Mouse (Mus musculus) B cell, adult (primary cell): ENCODE results near the gene Bcap31. TPM values are rescaled to one million over a fixed set of nuclear protein-coding genes. Genes with fewer than 3 reads are reported as not detected.

Source experiments
- total RNA-seq: library from RNA; stranded (reverse); gene quantifications from 4 replicates; pipeline ENCODE4 v1.2.4, GENCODE M21; 2023; ENCODE audit not compliant: inconsistent age

Bcap31 gene
- total RNA-seq: 130 to 149 TPM (median 134 TPM) in 4 replicates

DNA sequence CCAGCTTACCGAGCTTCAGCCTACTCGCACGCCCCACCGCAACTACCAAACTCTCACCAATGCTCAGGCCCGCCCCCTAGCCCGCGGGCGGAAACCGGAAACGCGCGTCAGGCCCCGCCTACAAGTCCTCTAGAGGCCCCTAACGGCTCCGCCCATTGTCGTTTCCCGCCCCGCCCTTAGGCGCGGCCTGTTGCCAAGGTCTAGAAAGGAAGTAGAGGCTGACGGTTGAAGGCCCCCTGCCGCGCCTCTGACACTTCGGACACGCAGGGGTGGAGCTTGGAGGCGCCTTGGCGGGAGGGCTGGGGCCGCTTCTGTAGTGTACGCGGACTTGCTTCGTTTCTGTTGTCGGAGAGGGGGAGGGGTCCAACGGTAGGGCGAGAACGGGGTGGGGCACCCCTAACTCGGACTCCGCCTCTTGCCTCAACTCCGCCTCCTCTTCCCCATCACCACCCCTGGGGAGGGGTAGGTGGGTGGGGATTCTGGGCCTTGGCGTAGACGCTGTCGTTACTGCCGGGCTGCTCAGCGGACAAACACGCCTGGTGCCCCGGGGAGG is at the start of gene Bcap31, which contains the start of gene Abcd1:
Bcap31 (minus strand) TSS at position 67 of the 553 bp plus-strand sequence.
Abcd1 (plus strand) TSS at position 489 of the 553 bp plus-strand sequence.

DNA sequence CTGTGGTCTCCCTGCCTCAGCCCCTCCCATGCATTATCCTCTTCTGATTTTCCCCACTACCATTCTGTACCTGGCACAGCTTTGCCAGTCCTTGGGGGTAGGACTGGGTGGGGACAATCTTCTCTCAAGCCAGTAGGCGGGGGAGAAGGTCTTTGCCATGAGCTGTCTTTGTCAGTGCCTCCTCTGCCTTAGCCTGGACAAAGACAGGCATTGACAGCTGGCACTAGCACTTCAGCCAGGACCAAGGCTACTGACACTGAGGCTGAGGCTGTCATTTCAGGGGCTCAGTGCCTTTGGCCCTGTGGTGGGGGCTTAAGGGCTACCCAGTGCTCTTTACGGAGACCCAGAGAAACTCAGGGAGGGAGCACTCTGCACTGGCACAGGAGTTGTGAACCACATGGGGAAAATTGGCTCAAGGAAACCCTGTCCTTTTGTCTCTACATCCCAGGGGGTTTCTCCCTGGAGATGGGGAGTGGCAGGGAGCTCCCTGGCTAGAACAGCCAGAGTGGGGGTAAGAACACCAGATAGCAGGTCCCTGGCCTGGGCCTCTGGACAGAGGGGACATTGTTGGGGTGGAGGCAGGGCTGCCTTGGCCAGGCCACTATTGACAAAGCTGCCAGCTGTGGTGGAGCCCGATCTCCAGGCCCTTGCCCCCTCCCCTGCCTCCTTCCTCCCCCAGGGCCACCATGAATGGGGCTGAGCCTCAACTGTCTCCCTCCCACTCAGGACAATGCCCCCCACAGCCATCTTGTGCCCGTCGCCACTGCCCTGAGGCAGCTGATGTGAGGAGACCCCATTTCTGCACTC is 40.6 kb upstream of the Bcap31 start, which contains the start of gene Plxnb3:
Plxnb3 (plus strand) TSS at position 757 of the 807 bp plus-strand sequence.

DNA sequence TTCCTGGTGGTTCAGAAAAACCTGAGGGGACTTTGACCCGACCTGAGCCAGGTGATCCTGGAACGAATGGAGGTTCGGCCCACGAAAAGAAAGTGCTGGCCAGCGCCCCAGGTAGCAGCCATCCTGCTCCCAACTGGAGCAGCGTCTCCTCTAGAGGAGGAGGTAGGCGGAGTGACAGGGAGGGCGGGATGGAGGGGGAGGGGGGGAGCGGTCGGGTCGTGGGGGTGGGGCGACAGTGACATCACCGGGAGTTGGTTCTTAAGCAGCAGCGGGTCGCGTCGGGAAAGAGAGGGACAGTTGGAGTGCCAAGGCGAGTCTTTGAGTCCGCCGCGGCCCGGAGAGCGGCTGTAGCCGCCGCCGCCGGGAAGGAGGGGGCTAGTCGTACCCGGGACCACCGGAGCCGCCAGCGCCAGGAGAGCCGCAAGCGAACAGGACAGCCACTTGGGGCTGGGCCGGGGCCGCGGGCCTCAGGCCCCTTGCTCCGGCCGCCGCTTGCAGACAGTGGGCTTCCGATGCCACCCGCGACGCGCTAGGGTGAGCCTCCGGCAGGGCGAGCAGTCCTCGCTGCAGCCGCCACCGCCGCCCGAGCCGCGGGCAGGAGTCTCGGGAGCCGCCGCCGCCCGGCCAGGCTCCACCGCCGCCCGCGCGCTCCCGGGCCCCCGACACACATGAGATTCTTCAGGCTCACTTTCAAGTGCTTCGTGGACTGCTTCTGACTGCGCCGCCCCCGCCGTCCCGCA is 42.9 kb downstream of the Bcap31 start, which contains the start of gene Slc6a8:
Slc6a8 (plus strand) TSS at position 272 of the 740 bp plus-strand sequence.

DNA sequence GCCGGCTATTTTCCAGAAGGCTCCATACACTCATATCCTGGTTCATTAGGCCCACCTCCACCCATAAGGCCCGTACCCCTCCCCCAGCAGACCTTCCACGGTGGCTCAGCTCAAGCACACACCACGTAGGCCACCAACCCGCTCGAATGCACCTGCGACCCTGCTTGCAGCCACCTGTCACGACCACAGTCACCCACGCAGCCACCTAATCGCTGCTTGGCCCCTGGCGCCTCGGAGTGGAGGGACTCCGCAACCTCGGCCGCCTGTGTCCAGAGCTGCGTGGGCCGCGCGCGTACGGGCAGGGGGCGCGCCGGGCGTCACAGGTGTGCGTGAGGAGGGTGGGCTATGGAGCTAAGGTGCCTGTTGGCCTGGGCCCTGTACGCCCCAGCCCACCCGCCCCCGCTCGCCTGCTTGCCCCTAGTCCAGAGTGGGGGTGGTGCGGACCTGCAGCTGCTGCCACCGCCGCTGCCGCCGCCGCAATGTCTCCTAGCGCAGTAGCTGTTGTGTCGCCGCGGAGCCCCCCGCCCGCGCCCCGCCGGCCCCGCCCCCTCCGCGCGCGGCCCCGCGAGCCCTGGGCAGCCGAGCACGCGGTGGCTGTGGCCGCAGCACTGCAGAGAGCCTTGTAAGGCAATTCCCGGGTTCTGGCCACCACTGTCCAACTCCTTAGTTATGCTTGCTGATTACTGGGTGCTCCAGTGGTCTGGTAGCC is 56.2 kb downstream of the Bcap31 start, which contains the start of gene Pnck:
Pnck (minus strand) TSS at position 543 of the 709 bp plus-strand sequence.

DNA sequence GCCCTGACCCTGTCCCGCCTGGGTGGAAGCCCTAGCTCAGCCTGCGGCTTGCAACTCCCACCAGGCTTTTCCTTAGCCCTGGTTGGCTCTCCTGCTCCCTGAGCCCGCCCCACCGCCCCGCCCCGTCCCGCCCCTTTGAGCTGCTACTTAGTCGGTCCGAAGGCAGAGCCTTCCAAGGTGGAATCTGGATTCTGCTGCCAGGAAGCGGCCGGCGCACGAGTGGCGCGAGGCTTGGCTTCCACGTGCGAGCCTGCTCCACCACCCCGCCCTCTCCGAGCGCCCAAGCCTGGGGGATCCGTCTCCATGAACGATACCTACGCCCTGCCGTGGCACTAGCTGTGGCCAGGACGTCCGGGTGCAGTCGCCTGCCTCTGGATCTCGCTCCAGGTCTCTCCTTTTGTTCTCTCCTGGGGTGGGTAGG is 76.7 kb downstream of the Bcap31 start, which contains the start of gene Dusp9:
Dusp9 (plus strand) TSS at position 165 of the 421 bp plus-strand sequence.

Other genes starting within 250 kb of the Bcap31 start
- 0.29 to 0.94 TPM (median 0.44 TPM) in 4 replicates for gene Bgn, start 232.6 kb downstream of the Bcap31 start, total RNA-seq
- gene Atp2b3, start 213.1 kb downstream of the Bcap31 start, total RNA-seq: not detected in 4 replicates
- 0.24 TPM in 1 of 4 replicates, not detected in the others for gene Dusp9, start 76.8 kb downstream of the Bcap31 start, total RNA-seq
- not detected in 4 replicates for gene Pnck, start 56.1 kb downstream of the Bcap31 start, total RNA-seq
- 0.27 to 0.93 TPM (median 0.61 TPM) in 3 of 4 replicates, not detected in the other for gene Slc6a8, start 43.0 kb downstream of the Bcap31 start, total RNA-seq
- 67.0 to 74.1 TPM (median 71.8 TPM) in 4 replicates for gene Abcd1, start 422 bp upstream of the Bcap31 start, total RNA-seq
- 0.12 to 0.27 TPM in 2 of 4 replicates, not detected in the others for gene Plxnb3, start 40.9 kb upstream of the Bcap31 start, total RNA-seq
- gene Srpk3, start 58.2 kb upstream of the Bcap31 start, total RNA-seq: 154 to 171 TPM (median 166 TPM) in 4 replicates
- 148 to 158 TPM (median 152 TPM) in 4 replicates for gene Idh3g, start 70.7 kb upstream of the Bcap31 start, total RNA-seq
- gene Ssr4, start 70.9 kb upstream of the Bcap31 start, total RNA-seq: 127 to 153 TPM (median 143 TPM) in 4 replicates
- gene Pdzd4, start 108.8 kb upstream of the Bcap31 start, total RNA-seq: 0.30 to 0.60 TPM (median 0.43 TPM) in 4 replicates
- gene Avpr2, start 175.9 kb upstream of the Bcap31 start, total RNA-seq: not detected in 4 replicates
- gene L1cam, start 179.9 kb upstream of the Bcap31 start, total RNA-seq: 14.4 to 17.2 TPM (median 15.6 TPM) in 4 replicates
- 340 to 368 TPM (median 352 TPM) in 4 replicates for gene Arhgap4, start 205.7 kb upstream of the Bcap31 start, total RNA-seq
- gene Naa10, start 205.8 kb upstream of the Bcap31 start, total RNA-seq: 59.3 to 63.7 TPM (median 61.0 TPM) in 4 replicates
- gene Renbp, start 214.7 kb upstream of the Bcap31 start, total RNA-seq: 30.6 to 51.2 TPM (median 33.3 TPM) in 4 replicates